Mouse (Mus musculus): ENCODE measurements around the gene Cdyl2. TPM values are rescaled to one million over a fixed set of nuclear protein-coding genes. Genes with fewer than 3 reads are reported as not detected.

Cdyl2 gene
- polyA plus RNA-seq, 1 experiment from 2014 or later, result 9.3 TPM

DNA sequence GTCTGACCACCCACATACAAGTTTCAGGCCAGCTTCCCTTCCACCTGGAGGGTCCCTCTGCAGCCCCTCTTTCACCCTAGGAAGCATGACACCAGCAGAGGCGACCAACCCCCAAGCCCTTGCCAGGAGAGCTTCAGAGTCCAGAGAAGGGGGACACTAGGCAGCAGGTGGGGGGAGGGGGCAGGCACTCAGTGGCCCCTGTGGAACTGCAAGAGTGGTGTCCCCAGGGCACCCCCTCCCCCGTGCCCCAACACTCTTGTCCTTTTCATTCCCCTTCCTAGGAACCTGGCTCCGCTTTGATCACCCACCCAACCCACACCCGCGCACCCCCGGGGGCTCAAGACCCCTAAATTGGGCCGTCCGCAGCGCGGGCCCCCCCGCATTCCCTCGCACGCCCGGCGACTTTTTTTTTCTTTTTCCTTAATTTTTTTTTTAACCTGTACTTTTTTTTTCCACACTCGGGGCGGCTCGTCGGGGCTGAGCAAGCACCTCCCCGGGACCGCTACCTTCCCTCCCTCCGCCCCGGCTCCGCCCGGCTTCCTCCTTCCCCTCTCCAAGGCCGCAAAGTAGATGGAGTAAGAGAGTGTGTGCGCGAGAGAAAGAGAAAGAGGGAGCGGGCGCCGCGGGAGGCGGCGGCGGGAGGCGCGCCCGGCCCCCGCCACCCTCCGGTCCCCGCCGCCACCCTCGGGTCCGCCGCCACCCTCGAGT, 661 bp downstream of the Cdyl2 start:
- H3K27ac ChIP-seq, result peak overlapping the region; percentile 89
- peak overlapping the region; percentile 92 for H3K4me2 ChIP-seq
- H3K9ac ChIP-seq, result peak overlapping the region; percentile 83
- H3K27me3 ChIP-seq, result peaks cover 16% of the 10 kb centered on the region; the same call in 1 of the 2 replicates
- H3K9me3 ChIP-seq (replicated peaks), result no peaks in the 10 kb centered on the region
- H3K36me3 ChIP-seq, result peaks cover 6% of the 10 kb centered on the region; the same call in 1 of the 2 replicates
- ATAC-seq (replicated peaks; ENCODE audit: low FRiP score), result peak; percentile 71
- H3K4me1 ChIP-seq, result peaks cover 13% of the 10 kb centered on the region
- peak overlapping the region; percentile 90 for H3K4me3 ChIP-seq (replicated peaks)
- 1% methylated on average over 21 of the region's 46 CpGs for WGBS

DNA sequence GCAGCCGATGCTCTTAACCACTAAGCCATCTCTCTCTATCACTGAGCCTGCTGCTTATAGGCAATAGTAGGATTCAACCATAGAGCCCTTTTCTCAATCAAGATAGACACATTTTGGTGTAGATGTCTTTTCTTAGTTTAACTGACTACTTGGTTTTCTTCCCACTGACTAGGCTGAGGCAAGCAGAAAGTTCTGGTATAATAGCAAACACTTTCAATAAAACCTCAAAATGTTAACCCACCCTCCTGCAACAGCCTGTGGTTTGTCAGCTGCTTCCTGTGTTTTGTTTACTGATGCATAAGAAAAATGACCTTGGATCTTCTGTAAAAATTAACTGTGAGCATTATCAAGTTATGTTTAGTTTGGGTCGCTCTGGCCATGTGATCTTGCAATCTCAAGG, 11.3 kb downstream of the Cdyl2 start:
- no peak overlapping the region for H3K4me3 ChIP-seq (replicated peaks)
- no peaks in the 10 kb centered on the region for H3K36me3 ChIP-seq
- no peak overlapping the region for H3K4me2 ChIP-seq
- no peaks in the 10 kb centered on the region for H3K4me1 ChIP-seq
- no peak for ATAC-seq (replicated peaks; ENCODE audit: low FRiP score)
- WGBS, result 84% methylated on average over 2 of the region's 2 CpGs
- H3K9me3 ChIP-seq (replicated peaks), result peaks cover 11% of the 10 kb centered on the region
- H3K27ac ChIP-seq, result no peak overlapping the region
- H3K27me3 ChIP-seq, result no peaks in the 10 kb centered on the region
- H3K9ac ChIP-seq, result no peak overlapping the region

DNA sequence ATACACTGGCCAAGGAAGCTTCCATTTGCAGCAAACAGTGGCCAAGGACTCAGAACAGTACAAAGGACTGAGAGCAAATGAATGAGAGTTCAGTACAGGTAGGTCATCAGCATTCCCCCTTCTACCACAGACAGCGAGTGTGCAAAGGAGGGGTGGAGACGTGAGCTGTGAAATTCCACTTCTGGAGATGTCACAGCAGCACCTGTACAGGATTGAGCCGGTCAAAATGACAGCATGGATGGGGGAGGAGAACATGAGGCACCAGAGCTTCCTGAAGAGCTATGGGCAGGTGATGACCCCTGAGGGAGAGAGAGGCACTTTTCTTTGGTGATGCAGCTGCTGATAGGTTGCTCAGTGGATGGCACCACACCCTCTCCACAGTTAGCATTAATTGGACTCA, 25.3 kb downstream of the Cdyl2 start:
- Histone ChIP-seq H3K4me3 (replicated peaks) (no peak overlapping the region), H3K9ac (no peak overlapping the region), H3K9me3 (replicated peaks) (peaks cover 4% of the 10 kb centered on the region; the same call in 1 of the 2 replicates), H3K4me1 (no peaks in the 10 kb centered on the region), H3K36me3 (no peaks in the 10 kb centered on the region; the same call in 1 of the 2 replicates), H3K4me2 (no peak overlapping the region), H3K27me3 (no peaks in the 10 kb centered on the region), H3K27ac (no peak overlapping the region)
- WGBS, result 66% methylated on average over 3 of the region's 3 CpGs
- ATAC-seq (replicated peaks; ENCODE audit: low FRiP score), result no peak

GRCm38 (mm10) chr8:116702501-116702900, 30.3 kb downstream of the Cdyl2 start:
- peaks cover 3% of the 10 kb centered on the region; the same call in 1 of the 2 replicates for H3K36me3 ChIP-seq
- no peak overlapping the region for H3K9ac ChIP-seq
- ATAC-seq (replicated peaks; ENCODE audit: low FRiP score), result no peak
- H3K4me1 ChIP-seq, result no peaks in the 10 kb centered on the region
- no peaks in the 10 kb centered on the region; the same call in 1 of the 2 replicates for H3K9me3 ChIP-seq (replicated peaks)
- H3K4me3 ChIP-seq (replicated peaks), result no peak overlapping the region
- 83% methylated on average over 6 of the region's 6 CpGs for WGBS
- H3K27me3 ChIP-seq, result no peaks in the 10 kb centered on the region
- no peak overlapping the region for H3K4me2 ChIP-seq
- H3K27ac ChIP-seq, result no peak overlapping the region

DNA sequence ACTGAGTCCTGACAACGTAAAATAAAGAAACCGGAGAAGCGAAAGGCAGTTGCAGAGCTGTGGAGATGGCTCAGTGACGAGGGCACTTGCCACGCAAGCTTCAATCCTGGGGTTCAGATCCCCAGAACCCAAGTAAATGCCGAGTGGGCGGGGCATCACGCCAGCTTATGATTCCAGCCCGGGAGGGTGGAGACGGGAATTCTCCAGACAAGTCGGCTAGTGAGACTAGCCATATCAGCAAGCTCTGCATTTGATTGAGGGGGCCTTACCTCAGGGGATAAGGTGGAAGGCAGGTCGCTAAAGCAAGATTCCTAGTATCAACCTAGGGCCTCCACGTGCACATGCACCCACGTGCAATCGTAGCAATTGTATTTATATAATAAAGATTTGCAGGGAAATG, 39.9 kb downstream of the Cdyl2 start:
- no peak for ATAC-seq (replicated peaks; ENCODE audit: low FRiP score)
- Histone ChIP-seq H3K4me2 (no peak overlapping the region), H3K27me3 (no peaks in the 10 kb centered on the region), H3K36me3 (no peaks in the 10 kb centered on the region), H3K27ac (no peak overlapping the region), H3K9ac (no peak overlapping the region), H3K4me1 (no peaks in the 10 kb centered on the region), H3K9me3 (replicated peaks) (no peaks in the 10 kb centered on the region), H3K4me3 (replicated peaks) (no peak overlapping the region)
- WGBS, result 85% methylated on average over 15 of the region's 15 CpGs

DNA sequence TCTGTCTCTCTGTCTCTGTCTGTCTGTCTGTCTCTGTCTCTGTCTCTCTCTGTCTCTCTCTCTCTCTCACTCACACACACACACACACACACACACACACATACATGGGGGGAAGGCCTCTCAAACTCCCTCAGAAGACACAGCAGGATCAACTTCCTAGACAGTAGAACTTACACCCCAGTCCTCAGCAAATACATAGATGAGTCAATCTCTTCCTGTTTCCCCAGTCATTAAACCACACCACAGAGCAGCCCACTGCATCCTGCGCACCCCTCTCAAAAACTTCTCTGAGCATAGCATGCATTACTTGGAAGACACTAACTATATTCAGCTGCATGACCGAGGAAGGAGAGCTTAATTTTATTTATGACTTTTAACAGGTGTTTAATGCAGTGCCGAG, 43.0 kb downstream of the Cdyl2 start:
- no peak overlapping the region for H3K27ac ChIP-seq
- ATAC-seq (replicated peaks; ENCODE audit: low FRiP score), result no peak
- 79% methylated on average over 3 of the region's 3 CpGs for WGBS

GRCm38 (mm10) chr8:116676174-116676573, 56.6 kb downstream of the Cdyl2 start:
- Histone ChIP-seq H3K27ac (no peak overlapping the region), H3K9ac (no peak overlapping the region), H3K4me1 (no peaks in the 10 kb centered on the region), H3K4me3 (replicated peaks) (no peak overlapping the region), H3K4me2 (no peak overlapping the region), H3K9me3 (replicated peaks) (no peaks in the 10 kb centered on the region), H3K36me3 (no peaks in the 10 kb centered on the region), H3K27me3 (no peaks in the 10 kb centered on the region)
- no peak for ATAC-seq (replicated peaks; ENCODE audit: low FRiP score)
- 63% methylated on average over 1 of the region's 1 CpGs for WGBS

More for the DNA sequence above, 43.0 kb downstream of the Cdyl2 start:
- Histone ChIP-seq H3K4me2 (no peak overlapping the region), H3K4me3 (replicated peaks) (no peak overlapping the region), H3K9ac (no peak overlapping the region), H3K27me3 (no peaks in the 10 kb centered on the region), H3K4me1 (no peaks in the 10 kb centered on the region), H3K36me3 (no peaks in the 10 kb centered on the region), H3K9me3 (replicated peaks) (no peaks in the 10 kb centered on the region)

DNA sequence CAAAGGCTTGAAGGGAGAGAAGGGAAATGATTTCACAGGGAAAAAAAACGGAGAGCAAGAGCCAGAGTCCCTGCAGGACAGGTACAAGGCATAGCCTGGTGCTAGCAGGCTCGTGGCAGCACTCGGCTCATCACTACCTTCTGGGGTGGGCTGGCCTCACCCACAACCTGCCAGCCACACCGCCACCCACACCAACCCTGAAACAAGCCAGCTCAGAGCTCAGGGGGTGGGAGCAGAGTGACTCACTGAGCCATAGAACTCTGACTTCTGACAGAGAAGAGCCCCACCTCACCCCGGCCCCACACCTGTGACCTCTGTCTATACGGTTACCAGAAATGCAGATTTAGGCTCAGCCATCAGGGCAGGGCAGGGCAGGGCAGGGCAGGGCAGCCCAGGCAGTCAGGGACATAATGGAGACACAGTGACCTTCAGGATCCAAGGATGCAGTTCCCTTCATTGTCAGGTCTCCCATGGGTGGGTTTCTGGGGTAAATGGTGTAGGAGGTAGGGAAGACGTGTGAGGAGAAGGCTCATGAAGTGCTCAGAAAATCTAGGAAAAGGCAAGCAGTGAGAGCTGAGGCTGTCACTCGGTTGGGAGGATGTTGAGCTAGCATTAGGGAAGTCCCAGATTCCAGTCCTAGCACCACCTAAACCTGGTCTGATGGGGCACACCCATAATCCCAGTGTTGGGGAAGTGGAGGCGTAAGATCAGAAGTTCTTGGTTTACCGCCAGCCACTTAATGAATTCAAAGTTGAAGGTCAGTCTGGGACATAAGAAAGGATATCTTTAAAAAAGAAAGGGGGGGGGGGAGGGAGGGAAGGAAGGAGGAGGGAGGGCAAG, 58.6 kb downstream of the Cdyl2 start:
- Histone ChIP-seq H3K9ac (no peak overlapping the region), H3K4me2 (no peak overlapping the region), H3K27ac (no peak overlapping the region), H3K27me3 (no peaks in the 10 kb centered on the region), H3K4me3 (replicated peaks) (no peak overlapping the region), H3K9me3 (replicated peaks) (no peaks in the 10 kb centered on the region), H3K4me1 (no peaks in the 10 kb centered on the region), H3K36me3 (no peaks in the 10 kb centered on the region)
- 80% methylated on average over 10 of the region's 10 CpGs for WGBS
- no peak for ATAC-seq (replicated peaks; ENCODE audit: low FRiP score)

- 86% methylated on average over 8 of the region's 8 CpGs for WGBS
- Histone ChIP-seq H3K27ac (no peak overlapping the region), H3K27me3 (no peaks in the 10 kb centered on the region), H3K36me3 (no peaks in the 10 kb centered on the region), H3K4me1 (no peaks in the 10 kb centered on the region), H3K9me3 (replicated peaks) (no peaks in the 10 kb centered on the region), H3K4me3 (replicated peaks) (no peak overlapping the region), H3K9ac (no peak overlapping the region), H3K4me2 (no peak overlapping the region)
- ATAC-seq (replicated peaks; ENCODE audit: low FRiP score), result no peak
These were observed 59.3 kb downstream of the Cdyl2 start for GRCm38 (mm10) chr8:116673493-116673892.

DNA sequence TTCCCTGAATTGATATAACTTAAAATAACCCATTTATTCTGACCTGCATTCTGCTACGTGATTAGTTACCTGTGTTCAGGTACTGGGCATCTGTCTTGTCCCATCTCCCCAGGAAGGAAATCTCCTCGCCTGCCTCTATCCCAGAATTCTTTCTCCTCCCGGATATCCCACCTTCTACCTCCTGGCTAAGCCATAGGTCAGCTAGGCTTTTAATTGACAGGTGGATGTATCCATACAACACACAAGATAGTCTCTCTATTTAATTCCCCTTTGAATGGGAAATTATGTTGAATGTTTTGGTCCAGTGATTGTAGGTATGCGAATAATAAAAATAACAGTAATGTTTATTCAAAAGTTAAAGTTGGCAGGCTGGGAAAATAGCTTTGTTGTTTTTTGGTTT, 59.7 kb downstream of the Cdyl2 start:
- Histone ChIP-seq H3K9ac (no peak overlapping the region), H3K9me3 (replicated peaks) (no peaks in the 10 kb centered on the region), H3K27me3 (no peaks in the 10 kb centered on the region), H3K4me2 (no peak overlapping the region), H3K4me3 (replicated peaks) (no peak overlapping the region), H3K36me3 (no peaks in the 10 kb centered on the region), H3K27ac (no peak overlapping the region), H3K4me1 (no peaks in the 10 kb centered on the region)
- WGBS, result 92% methylated on average over 4 of the region's 4 CpGs
- ATAC-seq (replicated peaks; ENCODE audit: low FRiP score), result no peak

DNA sequence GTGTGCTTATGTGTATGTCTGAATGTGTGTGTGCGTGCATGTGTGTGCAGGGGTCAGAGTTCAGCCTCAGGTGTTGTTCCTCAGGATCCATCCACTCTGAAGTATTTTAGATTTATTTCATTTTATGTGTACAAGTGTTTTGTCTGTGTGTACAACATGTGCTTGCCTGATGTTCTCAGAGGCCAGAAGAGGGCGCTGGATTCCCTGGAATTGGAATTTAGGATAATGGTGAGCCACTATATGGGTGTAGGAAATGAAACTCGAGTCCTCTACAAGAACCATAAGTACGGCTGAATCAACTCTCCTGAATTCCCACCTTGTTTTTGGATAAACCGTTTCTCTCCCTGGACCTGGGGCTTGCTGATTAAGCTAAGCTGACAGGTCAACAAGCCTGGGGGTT, 61.2 kb downstream of the Cdyl2 start:
- H3K36me3 ChIP-seq, result no peaks in the 10 kb centered on the region
- no peak for ATAC-seq (replicated peaks; ENCODE audit: low FRiP score)
- no peak overlapping the region for H3K9ac ChIP-seq
- H3K4me1 ChIP-seq, result no peaks in the 10 kb centered on the region
- WGBS, result 48% methylated on average over 5 of the region's 5 CpGs
- no peaks in the 10 kb centered on the region for H3K27me3 ChIP-seq
- H3K4me2 ChIP-seq, result no peak overlapping the region
- H3K9me3 ChIP-seq (replicated peaks), result no peaks in the 10 kb centered on the region
- no peak overlapping the region for H3K4me3 ChIP-seq (replicated peaks)
- no peak overlapping the region for H3K27ac ChIP-seq

- ATAC-seq (replicated peaks; ENCODE audit: low FRiP score), result no peak
- WGBS, result 89% methylated on average over 7 of the region's 7 CpGs
These were observed 62.2 kb downstream of the Cdyl2 start for GRCm38 (mm10) chr8:116670604-116671003.

More at GRCm38 (mm10) chr8:116670604-116671003, 62.2 kb downstream of the Cdyl2 start:
- no peaks in the 10 kb centered on the region for H3K27me3 ChIP-seq
- H3K4me3 ChIP-seq (replicated peaks), result no peak overlapping the region
- H3K9me3 ChIP-seq (replicated peaks), result no peaks in the 10 kb centered on the region
- H3K9ac ChIP-seq, result no peak overlapping the region
- no peaks in the 10 kb centered on the region for H3K36me3 ChIP-seq
- no peak overlapping the region for H3K27ac ChIP-seq
- H3K4me2 ChIP-seq, result no peak overlapping the region
- no peaks in the 10 kb centered on the region for H3K4me1 ChIP-seq
